Mouse (Mus musculus): ENCODE measurements around the gene Calml4. TPM values are rescaled to one million over a fixed set of nuclear protein-coding genes. Genes with fewer than 3 reads are reported as not detected.

The Calml4 gene
- polyA plus RNA-seq, 1 experiment from 2014 or later, result 4.9 TPM

DNA sequence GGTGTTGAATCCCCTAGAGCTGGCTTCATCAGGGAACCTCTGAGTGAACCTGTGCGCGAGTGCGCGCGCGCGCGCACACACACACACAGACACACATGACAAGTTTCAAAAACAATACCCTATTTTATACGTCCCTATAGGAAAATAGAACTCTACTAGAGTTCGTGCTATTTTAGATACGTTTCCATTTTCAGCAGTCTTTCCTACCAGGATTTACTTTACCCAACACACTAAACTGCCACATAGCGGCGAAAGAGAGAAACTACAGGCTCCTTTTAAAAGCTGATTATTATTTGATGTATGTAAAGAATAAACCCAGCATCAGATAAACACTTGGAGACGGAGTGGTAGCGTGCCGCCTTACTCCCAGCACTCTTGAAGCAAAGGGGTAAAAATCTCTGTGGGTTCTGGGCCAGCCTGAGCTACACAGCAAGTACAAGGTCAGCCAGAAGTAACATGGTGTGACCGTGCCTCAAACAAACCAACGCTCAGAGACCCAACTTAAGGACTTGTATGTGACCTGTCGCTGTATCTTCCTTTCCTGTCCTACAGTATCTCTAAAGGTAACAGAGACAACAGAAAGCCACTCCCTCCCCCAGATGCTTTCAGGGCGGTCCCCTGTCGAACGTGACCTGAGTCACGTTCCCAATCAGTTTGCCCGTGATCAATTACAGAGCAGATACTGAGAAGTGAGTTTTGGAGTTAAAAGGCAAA lies 29.8 kb upstream of the Calml4 start:
- Histone ChIP-seq H3K9ac (ENCODE audit: low read length) (no peak overlapping the region), H3K4me2 (ENCODE audit: low read depth, severe bottlenecking) (peak overlapping the region; percentile 33; the same call in 1 of the 2 replicates), H3K36me3 (ENCODE audit: control insufficient read depth, insufficient read depth, low read length) (no peaks in the 10 kb centered on the region), H3K27ac (replicated peaks; ENCODE audit: low read depth, low read length) (peak overlapping the region; percentile 56; the same call in 1 of the 2 replicates), H3K4me3 (ENCODE audit: low read depth, low read length) (peak overlapping the region; percentile 19; the same call in 1 of the 2 replicates), H3K9me3 (ENCODE audit: control insufficient read depth, low read length) (no peaks in the 10 kb centered on the region), H3K4me1 (ENCODE audit: control insufficient read depth, insufficient read depth, low read length) (peaks cover 25% of the 10 kb centered on the region), H3K27me3 (ENCODE audit: control insufficient read depth, insufficient read depth, low read length) (no peaks in the 10 kb centered on the region)
- ATAC-seq (ENCODE audit: insufficient number of reproducible peaks, low FRiP score, low TSS enrichment, low read depth) (no peak), DNase-seq (ENCODE audit: low spot score) (peak; percentile 42)
- WGBS, result 4% methylated on average over 24 of the region's 24 CpGs

DNA sequence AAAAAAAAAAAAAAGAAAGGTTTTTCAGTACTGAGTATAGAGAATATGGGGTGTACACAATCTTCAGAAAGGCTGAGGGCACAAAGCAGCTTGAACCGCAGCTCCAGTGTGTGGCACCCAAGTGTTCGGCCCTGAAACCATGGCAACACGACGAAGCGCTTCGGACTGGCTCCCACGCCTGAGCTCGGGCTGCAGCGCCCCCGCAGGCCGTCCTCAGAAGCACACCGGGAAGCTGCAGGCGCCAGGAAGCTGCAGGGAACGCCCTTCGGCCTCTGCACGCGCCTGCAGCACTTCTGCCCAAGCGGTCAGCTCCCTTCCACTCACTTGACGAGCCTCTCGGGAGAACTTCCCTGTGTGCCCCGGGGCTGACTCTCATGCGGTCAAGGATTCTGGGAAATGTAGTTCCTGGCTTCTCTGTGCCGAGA lies 29.2 kb upstream of the Calml4 start:
- no peaks in the 10 kb centered on the region for H3K27me3 ChIP-seq (ENCODE audit: control insufficient read depth, insufficient read depth, low read length)
- H3K4me1 ChIP-seq (ENCODE audit: control insufficient read depth, insufficient read depth, low read length), result peaks cover 25% of the 10 kb centered on the region
- H3K9ac ChIP-seq (ENCODE audit: low read length), result no peak overlapping the region
- H3K9me3 ChIP-seq (ENCODE audit: control insufficient read depth, low read length), result no peaks in the 10 kb centered on the region
- H3K27ac ChIP-seq (replicated peaks; ENCODE audit: low read depth, low read length), result no peak overlapping the region
- H3K36me3 ChIP-seq (ENCODE audit: control insufficient read depth, insufficient read depth, low read length), result no peaks in the 10 kb centered on the region
- WGBS, result under 1% methylated on average over 23 of the region's 23 CpGs
- ATAC-seq (ENCODE audit: insufficient number of reproducible peaks, low FRiP score, low TSS enrichment, low read depth) (peak; percentile 84), DNase-seq (ENCODE audit: low spot score) (peak; percentile 99)
- H3K4me2 ChIP-seq (ENCODE audit: low read depth, severe bottlenecking), result peak overlapping the region; percentile 33; the same call in 1 of the 2 replicates
- H3K4me3 ChIP-seq (ENCODE audit: low read depth, low read length), result peak overlapping the region; percentile 19; the same call in 1 of the 2 replicates

DNA sequence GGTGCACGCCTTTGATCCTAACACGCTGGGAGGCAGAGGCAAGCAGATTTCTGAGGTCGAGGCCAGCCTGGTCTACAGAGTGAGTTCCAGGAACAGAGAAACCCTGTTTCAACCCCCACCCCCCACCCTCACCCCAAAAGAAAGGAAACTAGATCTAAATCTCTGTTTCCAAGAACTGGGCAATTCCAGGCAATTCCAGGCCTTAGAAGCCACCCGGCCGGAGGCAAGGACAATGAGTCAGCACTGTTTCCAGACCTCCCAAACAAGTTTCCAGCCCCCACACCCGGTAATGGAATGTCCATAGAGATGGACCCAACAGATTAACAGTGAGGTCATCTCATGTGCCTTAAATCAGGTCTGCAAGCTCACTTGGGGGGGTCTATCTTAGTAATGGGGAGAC lies 28.0 kb upstream of the Calml4 start:
- Histone ChIP-seq H3K9ac (ENCODE audit: low read length) (no peak overlapping the region), H3K4me2 (ENCODE audit: low read depth, severe bottlenecking) (no peak overlapping the region), H3K4me1 (ENCODE audit: control insufficient read depth, insufficient read depth, low read length) (peaks cover 25% of the 10 kb centered on the region), H3K4me3 (ENCODE audit: low read depth, low read length) (no peak overlapping the region), H3K9me3 (ENCODE audit: control insufficient read depth, low read length) (no peaks in the 10 kb centered on the region), H3K36me3 (ENCODE audit: control insufficient read depth, insufficient read depth, low read length) (no peaks in the 10 kb centered on the region), H3K27me3 (ENCODE audit: control insufficient read depth, insufficient read depth, low read length) (no peaks in the 10 kb centered on the region), H3K27ac (replicated peaks; ENCODE audit: low read depth, low read length) (no peak overlapping the region)
- 83% methylated on average over 6 of the region's 6 CpGs for WGBS
- DNase-seq (ENCODE audit: low spot score) (no peak), ATAC-seq (ENCODE audit: insufficient number of reproducible peaks, low FRiP score, low TSS enrichment, low read depth) (no peak)

DNA sequence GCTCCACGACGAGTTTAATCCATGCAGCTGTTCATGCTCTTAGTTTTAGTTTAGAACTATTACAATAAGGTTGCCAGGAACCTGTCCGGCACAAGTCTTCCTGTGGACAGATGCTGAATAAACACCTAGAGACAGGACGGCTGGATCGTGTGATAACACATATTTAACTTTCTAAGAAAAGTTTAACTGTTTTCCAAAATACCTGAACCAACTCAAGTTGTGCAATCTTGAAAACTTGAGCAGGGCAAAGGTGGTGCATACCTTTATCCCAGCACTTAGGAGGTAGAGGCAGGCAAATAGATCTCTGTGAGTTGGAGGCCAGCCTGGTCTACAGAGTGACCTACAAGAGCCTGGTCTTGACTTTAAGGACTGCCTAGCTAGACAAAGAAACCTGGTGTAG lies 23.0 kb upstream of the Calml4 start:
- no peak for DNase-seq (ENCODE audit: low spot score)
- Histone ChIP-seq H3K4me2 (ENCODE audit: low read depth, severe bottlenecking) (no peak overlapping the region), H3K4me3 (ENCODE audit: low read depth, low read length) (no peak overlapping the region), H3K27me3 (ENCODE audit: control insufficient read depth, insufficient read depth, low read length) (no peaks in the 10 kb centered on the region), H3K9me3 (ENCODE audit: control insufficient read depth, low read length) (no peaks in the 10 kb centered on the region), H3K9ac (ENCODE audit: low read length) (no peak overlapping the region), H3K36me3 (ENCODE audit: control insufficient read depth, insufficient read depth, low read length) (no peaks in the 10 kb centered on the region), H3K27ac (replicated peaks; ENCODE audit: low read depth, low read length) (no peak overlapping the region), H3K4me1 (ENCODE audit: control insufficient read depth, insufficient read depth, low read length) (peaks cover 12% of the 10 kb centered on the region)
- 85% methylated on average over 5 of the region's 5 CpGs for WGBS
- no peak for ATAC-seq (ENCODE audit: insufficient number of reproducible peaks, low FRiP score, low TSS enrichment, low read depth)

DNA sequence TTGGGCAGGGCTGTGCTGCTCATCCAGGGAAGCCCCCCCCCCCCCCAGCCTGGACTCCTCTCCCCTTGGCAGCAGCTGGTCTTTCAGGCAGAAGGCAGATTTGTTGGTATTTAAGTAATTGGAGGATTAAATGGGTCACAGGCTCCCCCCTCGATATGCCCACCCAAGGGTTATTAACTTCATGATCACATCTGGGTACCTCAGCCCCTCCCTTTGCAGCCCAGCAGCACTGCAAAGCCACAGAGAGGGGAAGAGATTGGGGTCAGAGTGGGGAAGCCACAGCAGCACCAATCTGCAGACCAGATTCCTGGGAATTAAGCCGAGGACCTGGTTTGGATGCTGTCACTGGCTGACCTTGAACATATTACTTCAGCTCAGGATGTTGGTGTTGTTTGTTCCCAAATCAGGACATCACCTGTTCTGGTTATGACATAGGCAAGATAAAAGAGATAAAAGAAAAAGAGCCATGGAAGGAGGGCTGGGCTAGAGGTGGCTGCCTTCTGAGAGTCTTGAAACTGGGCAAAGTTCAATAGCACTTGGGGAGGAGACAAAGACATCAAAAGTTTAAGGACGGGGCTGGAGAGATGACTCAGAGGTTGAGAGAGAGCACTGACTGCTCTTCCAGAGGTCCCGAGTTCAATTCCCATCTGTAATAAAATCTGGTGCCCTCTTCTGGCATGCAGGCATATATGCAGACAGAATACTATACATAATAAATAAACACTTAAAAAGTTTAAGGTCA lies 22.0 kb upstream of the Calml4 start:
- Histone ChIP-seq H3K4me1 (ENCODE audit: control insufficient read depth, insufficient read depth, low read length) (peaks cover 12% of the 10 kb centered on the region), H3K9ac (ENCODE audit: low read length) (no peak overlapping the region), H3K27me3 (ENCODE audit: control insufficient read depth, insufficient read depth, low read length) (no peaks in the 10 kb centered on the region), H3K4me3 (ENCODE audit: low read depth, low read length) (no peak overlapping the region), H3K36me3 (ENCODE audit: control insufficient read depth, insufficient read depth, low read length) (no peaks in the 10 kb centered on the region), H3K4me2 (ENCODE audit: low read depth, severe bottlenecking) (no peak overlapping the region), H3K9me3 (ENCODE audit: control insufficient read depth, low read length) (no peaks in the 10 kb centered on the region), H3K27ac (replicated peaks; ENCODE audit: low read depth, low read length) (no peak overlapping the region)
- no peak for ATAC-seq (ENCODE audit: insufficient number of reproducible peaks, low FRiP score, low TSS enrichment, low read depth)
- 44% methylated on average over 4 of the region's 4 CpGs for WGBS
- DNase-seq (ENCODE audit: low spot score), result no peak

DNA sequence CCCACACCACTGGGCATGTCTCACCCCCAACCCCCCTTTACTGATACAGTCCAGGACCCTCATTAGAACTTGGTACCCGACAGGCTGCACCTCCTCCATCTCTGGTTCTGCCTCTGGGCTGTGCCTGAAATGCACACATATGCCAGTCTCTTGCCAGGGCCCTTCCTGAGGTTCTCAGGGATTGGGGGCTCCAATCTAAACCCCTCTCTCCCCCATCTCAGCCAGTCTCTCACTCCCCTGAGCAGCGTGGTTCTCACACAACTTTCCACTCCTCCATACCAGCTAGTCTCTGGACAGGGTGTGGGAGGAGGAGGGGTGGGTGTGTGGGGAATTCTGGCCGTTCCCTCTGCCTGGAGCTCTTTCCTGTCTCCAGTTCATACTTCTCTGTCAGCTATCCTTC lies 20.3 kb upstream of the Calml4 start:
- 38% methylated on average over 3 of the region's 3 CpGs for WGBS
- no peak for ATAC-seq (ENCODE audit: insufficient number of reproducible peaks, low FRiP score, low TSS enrichment, low read depth)
- H3K27ac ChIP-seq (replicated peaks; ENCODE audit: low read depth, low read length), result no peak overlapping the region; the same call in 1 of the 2 replicates

DNA sequence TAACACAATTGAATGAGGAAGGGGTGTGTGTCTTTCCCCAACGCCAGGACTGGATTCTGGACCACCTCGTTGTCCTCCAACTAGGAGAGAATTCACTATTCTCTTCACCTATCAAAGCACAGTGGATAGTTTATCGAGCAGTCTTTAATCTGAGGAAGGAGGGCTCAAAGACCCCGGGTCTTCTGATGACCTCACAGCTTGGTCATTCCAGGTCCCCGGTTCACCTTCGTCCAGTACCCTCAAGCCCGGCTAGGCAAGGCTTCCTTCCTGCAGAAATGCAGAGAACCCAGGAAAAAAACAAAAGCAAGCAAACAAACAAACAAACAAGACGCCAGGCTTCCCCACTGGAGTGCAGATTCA lies 19.8 kb upstream of the Calml4 start:
- peak overlapping the region; percentile 73 for H3K4me2 ChIP-seq (ENCODE audit: low read depth, severe bottlenecking)
- no peak overlapping the region for H3K9ac ChIP-seq (ENCODE audit: low read length)
- H3K36me3 ChIP-seq (ENCODE audit: control insufficient read depth, insufficient read depth, low read length), result no peaks in the 10 kb centered on the region
- peak overlapping the region; percentile 72 for H3K4me3 ChIP-seq (ENCODE audit: low read depth, low read length)
- H3K9me3 ChIP-seq (ENCODE audit: control insufficient read depth, low read length), result no peaks in the 10 kb centered on the region
- H3K27me3 ChIP-seq (ENCODE audit: control insufficient read depth, insufficient read depth, low read length), result no peaks in the 10 kb centered on the region
- peaks cover 12% of the 10 kb centered on the region for H3K4me1 ChIP-seq (ENCODE audit: control insufficient read depth, insufficient read depth, low read length)
- WGBS, result 21% methylated on average over 8 of the region's 8 CpGs
- no peak for DNase-seq (ENCODE audit: low spot score)
- no peak overlapping the region; the same call in 1 of the 2 replicates for H3K27ac ChIP-seq (replicated peaks; ENCODE audit: low read depth, low read length)
- 0 out of 2 replicates have a peak, but pooled peaks have one; percentile 2 for ATAC-seq (ENCODE audit: insufficient number of reproducible peaks, low FRiP score, low TSS enrichment, low read depth)

More for the DNA sequence above, 20.3 kb upstream of the Calml4 start:
- H3K36me3 ChIP-seq (ENCODE audit: control insufficient read depth, insufficient read depth, low read length), result no peaks in the 10 kb centered on the region
- no peak for DNase-seq (ENCODE audit: low spot score)
- H3K9ac ChIP-seq (ENCODE audit: low read length), result no peak overlapping the region
- peaks cover 12% of the 10 kb centered on the region for H3K4me1 ChIP-seq (ENCODE audit: control insufficient read depth, insufficient read depth, low read length)
- no peak overlapping the region; the same call in 1 of the 2 replicates for H3K4me2 ChIP-seq (ENCODE audit: low read depth, severe bottlenecking)
- H3K4me3 ChIP-seq (ENCODE audit: low read depth, low read length), result no peak overlapping the region
- no peaks in the 10 kb centered on the region for H3K9me3 ChIP-seq (ENCODE audit: control insufficient read depth, low read length)
- H3K27me3 ChIP-seq (ENCODE audit: control insufficient read depth, insufficient read depth, low read length), result no peaks in the 10 kb centered on the region

DNA sequence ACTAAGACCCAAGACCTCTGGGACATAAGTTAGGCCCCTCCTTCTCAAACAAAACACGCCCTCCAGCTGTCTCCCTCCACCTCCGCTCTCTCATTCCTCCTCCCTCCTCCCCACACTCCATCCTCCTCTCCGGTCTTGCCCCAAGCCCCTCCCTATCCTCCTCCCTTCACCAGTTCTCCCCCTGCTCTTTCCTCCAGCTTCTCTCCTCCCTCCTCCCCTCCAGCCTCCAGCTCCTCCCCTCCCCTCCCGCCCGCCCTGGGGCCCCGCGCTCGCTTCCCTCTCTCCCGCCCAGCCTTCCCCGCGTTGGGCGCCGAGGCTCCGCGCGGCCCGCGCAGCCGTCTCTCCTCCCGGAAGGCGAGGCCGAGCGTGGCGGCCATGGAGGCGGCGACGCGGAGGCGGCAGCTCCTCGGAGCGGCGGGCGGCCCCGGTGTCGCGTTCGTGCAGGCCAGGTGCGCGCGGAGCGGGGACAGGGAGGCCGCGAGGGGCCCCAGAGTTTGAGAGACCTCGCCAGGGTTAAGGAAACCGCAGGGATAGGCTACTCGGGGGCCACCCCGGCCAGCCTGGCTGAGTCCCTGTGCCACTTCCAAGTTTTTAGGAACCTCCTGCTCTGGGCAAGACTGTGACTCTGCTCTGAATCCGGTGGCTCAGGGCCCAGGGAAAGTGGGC lies 19.2 kb upstream of the Calml4 start, which contains the start of gene Cln6:
Gene Cln6 (plus strand): TSS at position 280 of the 666 bp plus-strand sequence.
- peak within 1 kb of the TSS; percentile 94 for H3K9ac ChIP-seq (ENCODE audit: low read length)
- H3K27ac ChIP-seq (replicated peaks; ENCODE audit: low read depth, low read length), result peak within 1 kb of the TSS; percentile 90
- DNase-seq (ENCODE audit: low spot score) (peak; percentile 85), ATAC-seq (ENCODE audit: insufficient number of reproducible peaks, low FRiP score, low TSS enrichment, low read depth) (peak; percentile 84)
- H3K4me3 ChIP-seq (ENCODE audit: low read depth, low read length), result peak within 1 kb of the TSS; percentile 72
- H3K9me3 ChIP-seq (ENCODE audit: control insufficient read depth, low read length), result no peaks in the 10 kb centered on the region
- H3K36me3 ChIP-seq (ENCODE audit: control insufficient read depth, insufficient read depth, low read length), result no peaks in the 10 kb centered on the region
- peaks cover 12% of the 10 kb centered on the region for H3K4me1 ChIP-seq (ENCODE audit: control insufficient read depth, insufficient read depth, low read length)
- under 1% methylated on average over 45 of the region's 48 CpGs for WGBS
- H3K4me2 ChIP-seq (ENCODE audit: low read depth, severe bottlenecking), result peak within 1 kb of the TSS; percentile 73
- no peaks in the 10 kb centered on the region for H3K27me3 ChIP-seq (ENCODE audit: control insufficient read depth, insufficient read depth, low read length)
